ENCODE assay signal across 22 mouse cellular contexts in the genomic region with DNA sequence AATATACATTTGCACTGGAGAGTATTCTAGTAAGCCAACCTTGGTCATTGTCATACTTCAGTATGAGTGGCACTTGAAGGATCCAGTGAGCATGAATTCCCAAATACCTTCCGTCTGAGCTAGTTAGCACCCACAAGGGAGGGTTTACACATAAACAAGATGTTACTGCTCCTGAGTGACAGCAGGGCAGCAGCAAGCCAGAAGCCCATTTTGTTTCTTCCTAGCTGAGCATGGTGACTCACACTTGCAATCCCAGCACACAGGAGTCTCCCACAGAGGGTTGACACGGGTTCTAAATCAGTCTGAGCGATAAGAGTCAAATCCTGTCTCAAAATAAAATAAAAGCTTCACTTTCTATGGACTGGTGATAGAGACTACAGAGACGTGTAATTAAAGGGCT.
DNase-seq lines count a peak whose midpoint lies in the region; ATAC-seq lines count a peak whose summit lies in the region.
"Had no signal": no experiment of that assay in that cellular context is flagged by ENCODE, and none has a peak within 500 bp of the region (broad histone marks: within the 10 kb centered on the region; RNA-seq: fewer than 3 reads in every experiment).

No protein-coding gene starts in this region.

- DNase-seq in frontal cortex, postnatal 36 days (ENCODE audit: low spot score in 2 of 2): no peak
- peak; percentile 53 for DNase-seq in 3T3-L1 (ENCODE audit: low read depth, low spot score)
- DNase-seq in Muller cell, postnatal 12 days (ENCODE audit: inconsistent ontology term): peak; percentile 28
- DNase-seq in fibroblast of lung, adult 2 months (ENCODE audit: low read depth): peak; percentile 8
- DNase-seq in kidney, postnatal 4 days: no peak
- no peak for DNase-seq in cerebellum, adult 9-11 months
- DNase-seq: adrenal gland, adult 2 months; adrenal gland, postnatal 14 days; B cell, adult 2 months; cerebellum, adult 11-12 months; cerebellum, adult 8-10 months; cerebellum, postnatal 14 days; gastrocnemius, adult 2 months; gastrocnemius, postnatal 14 days; heart, adult 18-20 months; heart, postnatal 14 days; heart, postnatal 4 days had no signal

- ATAC-seq in frontal cortex, adult (ENCODE audit: low TSS enrichment): peak; percentile 59; the same call in 1 of the 2 replicates
- ATAC-seq: forebrain, embryonic 15.5 days; hindbrain, postnatal 0 days; inflammation-experienced regulatory T-cells, adult 6 months; intestine, embryonic 16.5 days had no signal

Comparison
In these comparisons a context has a peak if more than half of its experiments do, and no peak if none do; other contexts are left out.
1. DNase-seq: peak in 3T3-L1 (single experiment), Muller cell, postnatal 12 days (single experiment) and fibroblast of lung, adult 2 months (single experiment); none in frontal cortex, postnatal 36 days (0 of 2), kidney, postnatal 4 days (0 of 2) and cerebellum, adult 9-11 months (single experiment).